Mouse (Mus musculus) left cerebral cortex, postnatal 25 days (tissue): ENCODE results near the gene Cntrl. TPM values are rescaled to one million over a fixed set of nuclear protein-coding genes. Genes with fewer than 3 reads are reported as not detected.
A peak's percentile ranks its signal among the peaks of the same experiment; 100 is the strongest.

Source experiments
- DNase-seq, 2 experiments: peaks; one replicate each; pipeline ENCODE4 v3.0.0; 2022; ENCODE audit warnings: low spot score in 2 of 2, mixed read lengths in 1 of 2
- intact Hi-C: fragments of 180-260 bp; cut with DNase I; formaldehyde crosslinking; loops from one replicate; pipeline ENCODE4 v1.15.1; 2025
- total RNA-seq, 2 experiments: library from RNA; stranded (reverse); gene quantifications; 2 replicates each; pipeline ENCODE4 v1.2.3; 2021

Cntrl gene
- total RNA-seq, 2 experiments from 2014 or later: 7.1 to 8.6 TPM

DNA sequence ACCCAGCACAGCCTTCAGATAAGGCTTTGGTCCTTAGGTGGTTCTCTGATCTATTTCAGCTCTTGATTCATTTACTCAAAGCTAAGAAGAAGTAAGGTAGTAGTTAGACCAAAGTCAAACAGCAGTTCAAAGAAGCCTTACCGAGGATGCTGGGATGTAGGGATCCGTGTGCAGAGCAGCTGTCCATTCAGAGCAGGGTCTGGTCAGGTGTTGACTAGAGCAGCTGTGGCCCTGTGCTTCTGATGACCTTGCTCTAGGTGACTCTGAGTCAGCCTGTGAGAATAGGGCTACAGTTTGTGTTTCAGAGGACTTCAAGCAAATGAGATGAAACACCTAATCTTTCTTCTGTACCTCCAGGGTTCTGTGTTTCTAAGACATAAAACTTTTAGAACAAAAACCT lies 60.2 kb downstream of the Cntrl start:
- intact Hi-C loops: no loop called here

DNA sequence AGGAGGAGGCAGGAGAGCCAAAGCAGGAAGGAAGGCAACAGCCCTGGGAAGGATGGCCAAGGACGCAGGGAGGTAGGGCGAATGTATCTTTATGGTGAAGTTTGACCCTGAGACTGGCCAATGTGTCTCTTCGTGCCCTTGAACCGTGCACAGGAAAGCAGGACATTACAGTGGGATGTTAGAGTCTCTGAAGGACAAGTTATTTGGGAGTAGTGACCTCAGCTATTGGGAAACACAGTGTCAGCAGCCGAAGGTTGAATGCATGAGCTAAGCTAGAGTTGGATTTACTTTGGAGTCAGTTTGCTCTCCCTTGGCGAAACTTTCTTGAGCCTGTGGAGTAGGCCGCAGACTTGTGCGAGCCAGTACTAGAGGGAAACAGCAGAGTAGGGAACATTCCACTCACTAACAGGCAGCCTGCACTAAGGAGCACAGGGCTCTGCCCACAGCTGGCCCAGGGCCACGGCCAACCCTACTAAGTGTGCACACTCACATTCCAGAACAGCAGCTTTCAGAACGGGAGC lies 62.1 kb downstream of the Cntrl start:
- no peak for DNase-seq
- intact Hi-C loops: no loop called here

More for the DNA sequence above, 60.2 kb downstream of the Cntrl start:
- DNase-seq: no peak

DNA sequence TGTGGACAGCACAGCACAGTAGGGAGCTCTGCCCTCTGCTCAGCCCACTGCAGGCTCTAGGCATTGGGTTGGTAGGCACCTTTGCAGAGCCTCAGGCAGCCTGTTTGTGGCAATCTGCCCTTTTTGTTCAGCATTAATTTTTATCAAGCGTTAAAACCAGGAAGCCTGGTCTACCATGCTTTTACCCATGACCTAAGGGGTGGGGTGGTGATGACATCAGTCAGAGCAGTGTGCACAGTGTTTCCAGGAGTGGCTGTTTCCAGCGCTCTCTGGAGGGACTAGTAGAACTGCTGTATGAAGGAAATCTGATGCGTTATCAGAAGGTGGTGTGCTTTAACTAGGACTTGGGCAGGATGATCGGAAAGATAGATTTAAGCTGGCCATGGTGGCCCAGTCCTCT lies 63.0 kb downstream of the Cntrl start:
- intact Hi-C loops: no loop called here
- DNase-seq: no peak

DNA sequence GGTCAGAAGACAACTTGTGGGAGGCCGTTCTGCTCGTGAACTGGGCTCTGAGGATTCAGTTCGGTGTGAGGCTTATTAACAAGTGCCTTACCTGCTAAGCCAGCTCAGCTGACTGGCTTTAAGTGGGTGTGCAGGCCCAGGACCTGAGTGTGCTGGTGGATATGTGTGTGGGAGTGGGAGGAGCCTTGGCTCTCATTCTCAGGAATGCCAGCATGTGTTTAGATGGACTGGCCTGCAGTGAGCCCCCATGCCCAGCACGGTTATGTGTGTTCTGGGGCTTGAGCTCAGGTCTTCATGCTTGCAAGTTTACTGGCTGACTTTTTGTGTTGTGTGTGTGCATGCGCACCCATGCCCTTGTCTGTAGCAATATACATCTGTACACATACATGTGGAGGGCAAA lies 64.4 kb downstream of the Cntrl start:
- DNase-seq: no peak
- intact Hi-C loops: no loop called here

DNA sequence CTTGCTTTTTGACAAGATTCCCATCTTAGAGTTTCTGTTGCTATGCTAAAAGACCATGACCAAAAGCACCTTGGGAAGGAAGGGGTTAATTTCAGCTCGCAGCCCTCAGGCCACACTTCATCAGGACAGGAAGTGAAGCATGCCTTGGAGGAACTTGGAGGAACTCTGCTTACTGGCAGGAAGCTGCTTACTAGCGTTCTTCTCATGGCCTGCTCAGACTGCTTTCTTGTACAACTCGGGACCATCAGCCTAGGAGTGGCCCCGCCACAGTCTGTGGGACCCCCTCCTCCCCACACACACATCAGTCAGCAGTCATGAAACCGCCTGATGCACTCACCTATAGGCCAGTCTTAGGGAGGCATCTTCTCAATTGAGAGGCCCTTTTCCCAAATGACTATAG lies 64.8 kb downstream of the Cntrl start:
- intact Hi-C loops: no loop called here
- no peak for DNase-seq

DNA sequence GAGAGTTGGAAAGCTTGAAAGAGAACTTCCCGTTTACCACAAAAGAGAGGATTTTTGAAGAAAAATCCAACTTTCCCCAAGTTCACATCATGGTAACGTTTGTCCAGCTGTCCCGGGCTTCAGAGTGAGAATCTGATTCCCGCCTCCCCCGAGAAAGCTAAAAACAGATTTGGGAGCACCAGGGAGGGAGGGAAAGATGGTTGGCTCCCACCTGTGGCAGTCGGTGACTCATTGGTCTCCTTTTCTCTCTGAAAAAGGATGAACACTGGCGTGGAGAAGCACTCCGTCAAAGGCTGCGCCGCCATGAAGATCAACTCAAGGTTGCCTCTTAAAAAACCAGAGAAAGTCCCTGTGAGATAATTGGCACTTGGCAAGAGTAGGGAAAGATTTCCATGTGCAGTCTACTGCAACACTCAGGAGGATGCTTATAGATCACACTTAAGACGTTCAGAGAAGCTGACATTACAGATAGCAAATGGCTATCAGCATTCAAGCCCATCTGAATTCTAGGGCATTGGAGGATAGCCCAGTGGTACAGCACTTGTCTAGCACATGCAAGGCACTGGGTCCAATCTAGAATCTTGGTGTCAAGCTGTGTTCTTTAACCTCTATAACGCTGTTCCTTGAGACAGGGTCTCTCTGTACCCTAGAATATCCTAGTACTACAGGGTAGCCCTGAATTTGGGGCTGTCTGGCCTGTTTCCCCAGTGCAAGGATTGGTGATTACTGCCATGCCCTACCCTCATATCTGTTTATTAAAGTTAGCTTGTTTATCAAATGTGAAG lies 66.2 kb downstream of the Cntrl start:
- DNase-seq: peak in 1 of 2 experiments; percentile 82
- intact Hi-C loops: no loop called here

DNA sequence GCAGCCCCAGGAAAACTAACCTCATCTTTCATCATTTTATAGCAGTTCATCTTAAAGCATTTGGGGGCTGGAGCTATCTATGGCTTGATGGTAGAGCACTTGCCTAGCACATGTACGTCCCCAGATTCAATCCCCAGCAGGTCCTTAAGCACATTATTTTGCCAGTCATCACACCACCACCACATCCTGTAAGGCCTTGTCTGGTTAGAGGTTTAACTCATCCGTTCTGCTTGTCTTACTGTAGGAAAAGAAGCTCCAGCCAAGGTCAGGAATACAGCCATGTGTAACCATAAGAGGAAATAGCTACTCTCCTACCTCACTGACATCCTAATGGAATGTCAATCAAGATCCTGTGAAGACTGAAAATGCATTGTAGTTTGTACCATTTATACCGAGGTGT lies 68.9 kb downstream of the Cntrl start:
- intact Hi-C loops: no loop called here
- no peak for DNase-seq

DNA sequence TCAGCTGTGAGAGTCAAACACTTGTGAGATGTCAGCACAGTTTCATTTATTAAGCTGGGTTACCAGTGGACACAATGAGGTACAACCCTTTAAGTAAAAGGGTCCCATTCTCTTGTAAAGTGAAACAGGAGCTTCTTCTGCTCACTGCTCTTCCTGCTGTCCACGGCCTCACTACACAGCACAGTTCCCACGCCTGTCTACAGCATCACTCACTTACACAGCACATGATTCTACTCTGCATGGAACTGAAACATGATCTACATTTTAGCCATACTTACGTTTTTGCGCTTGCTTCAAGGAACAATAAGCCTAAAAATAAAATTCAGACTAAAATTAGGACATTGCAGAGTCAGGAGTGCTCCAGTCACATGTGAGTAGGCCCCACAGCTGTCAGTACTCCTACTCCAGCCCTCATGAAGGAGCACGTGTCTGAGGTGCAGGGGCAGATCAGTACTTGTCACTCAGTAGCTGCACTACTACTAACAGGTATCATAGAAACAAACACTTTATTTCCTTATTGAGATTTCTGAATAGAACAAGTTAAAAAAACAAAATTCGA lies 73.9 kb downstream of the Cntrl start:
- intact Hi-C loops: no loop called here
- DNase-seq: peak; percentile 23 to 68

DNA sequence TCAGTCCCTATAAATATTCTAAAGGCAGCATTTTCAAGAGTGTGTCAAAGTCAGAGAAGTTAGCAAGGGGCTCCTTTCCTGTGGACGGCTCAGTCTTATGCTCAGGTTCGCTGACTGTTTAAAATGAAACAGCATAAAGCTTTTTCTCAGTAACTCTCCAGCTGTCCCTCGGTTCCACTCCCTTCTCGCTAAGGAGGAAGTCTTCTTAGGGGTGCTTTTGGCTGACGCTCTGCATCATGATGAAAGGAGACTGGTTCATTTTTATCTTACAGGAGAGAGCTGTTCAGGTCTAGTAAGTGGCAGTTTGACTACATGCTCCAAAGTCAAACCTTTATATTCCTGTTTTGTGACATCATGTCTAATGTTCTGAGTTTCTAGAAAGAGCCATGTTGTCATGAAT lies 79.6 kb downstream of the Cntrl start:
- intact Hi-C loops: no loop called here
- DNase-seq: no peak

DNA sequence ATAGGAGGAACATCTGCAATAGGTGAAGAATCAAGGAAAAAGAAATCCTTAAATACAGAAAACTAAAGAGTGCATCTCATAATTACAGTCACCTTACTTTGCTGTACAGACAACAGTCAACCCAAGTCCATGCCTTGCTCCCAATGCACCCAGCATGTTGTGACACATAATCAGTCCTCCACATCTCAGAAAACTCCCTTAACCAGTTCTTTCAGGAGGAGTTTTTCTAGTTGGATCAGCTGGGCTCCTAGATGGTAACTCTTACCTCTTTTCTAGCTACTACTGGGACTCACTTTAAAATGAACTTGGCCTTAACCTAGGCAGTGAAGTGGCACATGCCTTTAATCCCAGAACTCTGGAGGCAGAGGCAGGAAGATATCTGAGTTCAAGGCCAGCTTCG lies 84.7 kb downstream of the Cntrl start:
- no peak for DNase-seq
- intact Hi-C loops: no loop called here

DNA sequence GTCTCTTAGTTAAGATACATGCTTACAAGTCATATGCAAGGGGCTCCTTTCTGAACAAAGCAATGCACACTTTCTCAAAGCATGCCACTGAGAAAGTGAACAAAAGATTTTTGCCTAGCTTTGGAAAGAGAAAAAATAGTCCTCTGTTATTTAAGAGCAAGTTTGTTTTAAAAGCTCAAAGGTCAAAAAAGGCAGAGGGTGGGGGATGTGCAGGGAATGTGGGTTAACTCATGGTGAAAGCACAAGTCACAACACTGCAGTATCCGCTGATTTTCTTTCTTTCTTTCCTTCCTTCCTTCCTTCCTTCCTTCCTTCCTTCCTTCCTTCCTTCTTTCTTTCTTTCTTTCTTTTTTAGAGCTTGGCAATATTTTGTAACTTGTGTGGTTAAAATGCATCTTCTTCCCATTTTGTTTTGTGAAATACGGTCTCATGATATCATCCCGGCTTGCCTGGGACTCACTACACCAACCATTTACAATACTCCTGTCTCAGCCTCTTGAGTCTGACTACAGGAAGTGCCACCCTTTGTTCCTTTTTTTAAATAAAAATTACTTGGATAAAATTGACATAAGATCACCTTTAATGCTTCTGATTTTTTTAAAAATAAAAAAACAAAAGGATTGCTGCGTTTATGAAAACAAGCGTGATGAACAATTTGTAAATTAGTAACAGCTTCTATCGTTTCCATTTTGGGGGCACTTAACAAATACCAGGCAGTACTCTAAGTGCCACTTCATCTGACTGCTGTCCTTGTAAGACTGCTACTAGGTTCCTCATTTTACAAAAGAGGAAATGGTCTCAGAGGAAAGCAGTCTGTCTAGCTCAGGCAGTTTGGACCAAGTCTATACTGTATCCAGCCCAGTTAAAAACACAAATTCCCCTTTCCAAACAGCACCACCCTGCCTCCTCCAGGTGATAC lies 86.6 kb downstream of the Cntrl start:
- no peak for DNase-seq
- intact Hi-C loops: no loop called here

DNA sequence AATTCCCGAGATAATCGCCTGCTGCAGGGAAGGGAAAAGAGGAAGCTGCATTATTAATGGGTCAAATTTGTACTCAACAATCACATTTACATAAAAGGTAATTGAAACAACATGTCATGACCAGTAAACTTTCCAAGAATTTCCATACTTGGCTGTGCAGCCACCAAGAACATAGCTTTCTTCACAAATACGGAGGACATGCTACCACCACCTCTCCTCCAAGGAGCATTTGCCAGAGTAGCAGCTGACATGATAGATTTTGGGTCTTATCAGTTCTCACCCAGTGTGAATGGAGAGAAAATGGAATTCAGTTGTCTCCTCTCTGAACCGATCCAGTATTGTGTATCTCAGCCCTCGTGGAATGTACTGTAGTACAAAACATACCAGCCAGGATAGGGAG lies 90.2 kb downstream of the Cntrl start:
- intact Hi-C loops: no loop called here
- no peak for DNase-seq

DNA sequence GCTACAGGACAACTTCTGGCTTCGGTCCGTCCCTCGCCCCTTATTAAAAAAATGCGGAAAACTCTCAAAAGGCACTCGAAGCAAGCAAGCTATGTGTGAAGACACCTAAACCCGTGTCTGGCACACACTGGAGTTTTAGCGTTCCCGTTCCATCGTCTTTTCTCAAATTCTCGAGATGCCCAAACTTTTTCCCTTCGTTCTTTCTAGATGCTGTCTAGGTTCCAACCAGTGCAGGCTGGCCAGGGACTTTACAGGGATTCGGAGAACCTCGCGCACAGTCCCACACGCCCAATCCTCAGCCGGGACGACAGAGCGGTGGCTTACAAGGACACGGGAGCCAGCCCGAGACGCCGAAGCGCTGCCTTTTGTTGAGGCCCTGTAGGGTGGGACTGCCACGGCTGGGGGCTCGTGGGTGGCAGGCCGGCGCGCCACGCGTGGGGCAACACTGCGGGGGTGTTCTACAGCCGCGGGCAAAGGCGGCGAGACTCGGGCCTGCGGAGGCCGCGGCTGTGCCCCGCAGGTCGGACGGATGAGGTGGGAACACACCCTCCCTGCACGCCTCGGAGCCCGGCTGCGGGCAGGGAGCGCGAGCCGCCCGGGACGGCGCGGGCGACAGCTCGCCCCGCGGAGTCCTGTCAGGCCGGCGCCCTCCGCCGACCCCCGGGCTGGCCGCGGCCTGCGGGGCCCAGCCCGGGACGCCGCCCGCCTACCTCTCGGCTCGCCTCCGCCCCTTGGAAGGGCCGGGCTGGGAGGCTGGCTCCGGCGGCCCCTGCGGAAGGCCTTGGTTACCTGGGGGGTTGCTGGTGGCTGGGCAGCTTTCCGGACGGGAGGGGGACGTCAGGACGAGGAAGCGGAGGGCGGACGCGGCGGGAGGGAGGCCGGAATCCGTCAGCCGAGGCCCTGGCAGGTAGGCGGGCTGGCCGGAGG lies 90.9 kb downstream of the Cntrl start:
- DNase-seq: peak; percentile 42 to 49
- intact Hi-C loops: loop anchor here (10.0 kb wide), 1 partner anchor 305 kb away; no protein-coding TSS in a partner anchor

DNA sequence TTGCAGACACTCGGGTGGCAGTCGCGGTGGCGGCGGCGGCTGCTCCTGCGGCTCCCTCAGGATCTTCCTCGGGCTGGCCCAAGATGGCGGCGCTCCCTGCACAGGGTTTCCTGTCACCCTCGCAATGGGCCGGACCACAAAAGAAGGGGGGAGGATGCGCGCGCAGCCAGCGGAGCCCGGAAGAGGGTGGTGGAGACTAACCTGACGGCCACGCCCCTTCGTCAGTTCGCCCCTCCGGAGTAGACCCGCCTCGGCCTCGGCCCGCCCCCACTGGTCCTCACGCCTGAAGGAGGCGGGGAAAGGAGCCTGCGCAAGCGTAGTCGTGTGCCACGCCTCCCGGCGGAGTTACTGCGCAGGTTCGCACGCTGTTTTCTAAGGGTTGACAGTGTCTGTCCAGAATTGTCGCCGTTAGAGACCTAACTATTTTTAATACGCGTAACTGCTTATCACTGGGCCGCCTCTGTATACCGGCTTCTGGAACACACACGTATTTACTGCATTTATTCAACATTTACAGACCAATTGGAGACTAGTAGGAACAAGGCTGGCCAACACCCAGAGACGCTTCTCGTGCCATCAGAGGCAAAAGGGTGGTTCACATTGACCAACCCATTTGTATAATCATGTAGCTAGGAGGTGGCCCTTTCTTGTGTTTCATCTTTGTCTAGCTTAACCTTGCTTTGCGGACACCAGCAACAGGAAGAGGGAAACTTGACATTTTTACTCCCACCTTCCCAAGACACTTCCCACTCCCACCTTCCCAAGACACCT lies 91.8 kb downstream of the Cntrl start, which contains the start of gene Rab14:
Gene Rab14, minus strand, starts transcription at position 223 of the 771 bp plus-strand sequence.
- intact Hi-C loops: loop anchor here (10.0 kb wide), 1 partner anchor 304 kb away; no protein-coding TSS in a partner anchor

DNA sequence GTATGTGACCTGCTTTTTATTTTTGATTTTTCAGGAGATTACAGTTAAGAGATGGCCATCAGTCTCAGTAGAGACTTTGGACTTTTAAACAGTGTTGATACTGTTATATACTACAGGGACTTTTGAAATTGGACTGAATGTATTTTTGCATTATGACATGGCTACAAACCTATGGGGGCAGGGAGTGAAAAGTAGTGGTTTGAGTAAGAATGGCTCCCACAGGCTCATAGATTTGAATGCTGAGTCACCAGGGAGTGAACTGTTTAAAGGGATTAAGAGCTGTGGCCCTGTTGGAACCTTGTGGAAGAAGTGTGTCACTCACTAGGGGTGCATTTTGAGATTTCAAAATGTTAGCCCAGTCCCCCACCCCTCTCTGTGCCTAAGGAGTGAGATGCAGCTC lies 94.4 kb downstream of the Cntrl start:
- intact Hi-C loops: loop anchor here (10.0 kb wide), 1 partner anchor 301 kb away; no protein-coding TSS in a partner anchor
- DNase-seq: no peak

More for the DNA sequence above, 91.8 kb downstream of the Cntrl start, which contains the start of gene Rab14:
- peak; percentile 99 to 100 for DNase-seq

DNA sequence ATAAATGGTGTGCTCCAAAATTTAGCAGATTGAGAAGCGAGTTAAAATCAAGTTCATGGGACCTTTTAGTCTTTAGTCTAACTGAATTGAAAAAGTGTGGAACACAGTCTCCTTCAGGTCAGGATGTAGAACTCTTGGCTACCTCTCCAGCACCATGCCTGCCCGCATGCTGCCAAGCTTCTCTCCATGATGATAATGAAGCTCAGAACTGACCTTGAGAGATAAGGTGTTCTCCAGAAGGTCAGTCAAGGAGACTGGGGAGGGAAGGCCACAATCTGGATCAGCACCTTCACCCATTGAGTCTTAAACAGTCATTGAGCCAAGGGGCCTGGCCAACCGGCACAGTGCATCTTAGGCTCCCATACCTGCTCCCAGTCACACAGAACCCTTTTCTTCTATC lies 97.5 kb downstream of the Cntrl start:
- intact Hi-C loops: loop anchor here (10.0 kb wide), 1 partner anchor 298 kb away; no protein-coding TSS in a partner anchor
- no peak for DNase-seq

DNA sequence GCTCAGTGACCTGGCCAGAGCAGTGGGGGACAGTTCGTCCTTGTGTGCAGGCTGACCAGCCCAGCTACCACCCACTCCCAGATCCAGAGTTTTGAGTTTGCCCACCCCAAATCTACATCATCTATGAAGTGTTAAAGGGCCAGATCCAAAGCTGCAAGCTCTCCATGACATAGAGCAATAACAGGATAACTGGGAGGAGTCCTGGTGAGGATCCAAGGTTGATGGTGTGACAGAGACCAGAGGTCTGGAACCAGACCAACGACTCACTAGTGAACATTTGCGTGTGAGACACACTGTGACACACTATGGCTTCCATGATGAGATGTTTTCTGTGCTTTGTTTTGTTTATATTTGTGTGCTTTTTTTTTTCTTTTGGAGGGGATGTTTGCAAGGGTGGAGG lies 98.8 kb downstream of the Cntrl start:
- intact Hi-C loops: loop anchor here (10.0 kb wide), 1 partner anchor 297 kb away; no protein-coding TSS in a partner anchor
- DNase-seq: no peak
